Mouse (Mus musculus): ENCODE results near the gene Taldo1. TPM values are rescaled to one million over a fixed set of nuclear protein-coding genes. Genes with fewer than 3 reads are reported as not detected.

Gene Taldo1
- total RNA-seq (2021): 100 to 1,000 TPM; 103 TPM

- DNase-seq (ENCODE audit: low spot score in 2 of 2): peak; percentile 97
- intact Hi-C loops (cut with DNase I): no loop called here
Observed at GRCm38 (mm10) chr7:141391625-141392551, at the start of gene Taldo1. Taldo1 (plus strand) TSS chr7:141392199.

- intact Hi-C loops (cut with DNase I): no loop called here
- no peak for DNase-seq (ENCODE audit: low spot score in 2 of 2)
Observed at GRCm38 (mm10) chr7:141343230-141343629, 48.8 kb upstream of the Taldo1 start.

DNA sequence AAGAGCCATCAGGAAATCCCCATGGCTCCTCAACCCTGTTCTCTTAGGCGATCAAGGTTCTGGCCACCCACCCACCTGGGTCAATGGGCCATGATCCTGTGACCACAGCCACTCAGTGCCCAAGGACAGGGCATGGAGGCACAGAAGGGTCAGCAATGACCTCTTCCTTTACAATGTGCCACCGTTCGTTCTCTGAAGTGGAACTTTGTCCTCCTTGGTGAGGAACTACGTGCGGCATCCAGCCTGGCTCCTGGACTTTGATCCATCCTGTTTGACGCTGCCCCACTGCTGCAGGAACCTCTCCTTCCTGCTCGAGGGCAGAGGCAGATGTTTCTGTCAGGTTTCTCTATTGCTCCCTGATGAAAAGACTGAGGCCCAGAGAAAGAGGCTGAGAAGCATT is 48.3 kb upstream of the Taldo1 start:
- no peak for DNase-seq (ENCODE audit: low spot score in 2 of 2)
- intact Hi-C loops (cut with DNase I): no loop called here

DNA sequence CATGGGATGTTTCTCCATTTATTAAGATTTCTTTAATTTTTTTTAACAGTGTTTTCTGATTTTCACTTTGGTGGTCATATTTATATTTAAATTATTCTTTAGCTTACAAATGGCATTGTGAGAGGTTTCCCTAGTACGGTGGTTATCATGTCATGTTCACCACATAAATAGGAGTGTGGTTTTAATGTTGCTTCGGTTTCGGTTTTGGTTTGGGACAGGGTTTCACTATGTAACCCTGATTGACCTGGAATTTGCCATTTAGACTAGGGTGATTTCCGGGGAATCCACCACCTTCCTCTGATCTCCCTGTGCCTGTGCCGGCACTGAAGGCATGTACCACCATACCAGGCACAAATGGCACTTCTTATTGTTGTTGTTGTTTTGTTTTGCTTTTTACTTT is 47.2 kb upstream of the Taldo1 start:
- intact Hi-C loops (cut with DNase I): no loop called here
- DNase-seq (ENCODE audit: low spot score in 2 of 2): no peak

- no peak for DNase-seq (ENCODE audit: low spot score in 2 of 2)
Observed at GRCm38 (mm10) chr7:141351061-141351460, 40.9 kb upstream of the Taldo1 start.

DNA sequence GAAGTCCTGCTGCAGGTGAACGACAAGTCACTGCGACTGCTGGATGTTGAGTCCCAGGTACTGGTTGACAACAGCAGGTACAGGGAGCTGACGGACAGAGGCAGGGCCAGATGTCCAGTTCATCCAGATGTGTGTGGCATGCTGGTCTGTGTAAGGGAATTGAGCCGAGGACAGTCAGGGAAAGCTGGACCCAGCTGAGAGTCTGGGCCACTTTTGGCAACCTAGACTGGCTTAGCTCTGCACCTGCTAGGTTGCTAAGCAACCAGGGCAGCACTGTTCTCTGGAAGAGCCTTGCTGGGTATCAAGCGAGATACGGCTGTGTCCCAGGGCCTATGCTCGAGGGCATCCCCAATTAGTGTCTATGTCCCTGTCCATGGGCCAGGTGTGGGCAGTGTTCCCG is 36.9 kb upstream of the Taldo1 start:
- DNase-seq (ENCODE audit: low spot score in 2 of 2): peak in 1 of 2 experiments; percentile 33
- intact Hi-C loops (cut with DNase I): no loop called here

More at GRCm38 (mm10) chr7:141351061-141351460, 40.9 kb upstream of the Taldo1 start:
- intact Hi-C loops (cut with DNase I): no loop called here

- no peak for DNase-seq (ENCODE audit: low spot score in 2 of 2)
- intact Hi-C loops (cut with DNase I): no loop called here
Observed at GRCm38 (mm10) chr7:141355626-141356326, 36.2 kb upstream of the Taldo1 start.

DNA sequence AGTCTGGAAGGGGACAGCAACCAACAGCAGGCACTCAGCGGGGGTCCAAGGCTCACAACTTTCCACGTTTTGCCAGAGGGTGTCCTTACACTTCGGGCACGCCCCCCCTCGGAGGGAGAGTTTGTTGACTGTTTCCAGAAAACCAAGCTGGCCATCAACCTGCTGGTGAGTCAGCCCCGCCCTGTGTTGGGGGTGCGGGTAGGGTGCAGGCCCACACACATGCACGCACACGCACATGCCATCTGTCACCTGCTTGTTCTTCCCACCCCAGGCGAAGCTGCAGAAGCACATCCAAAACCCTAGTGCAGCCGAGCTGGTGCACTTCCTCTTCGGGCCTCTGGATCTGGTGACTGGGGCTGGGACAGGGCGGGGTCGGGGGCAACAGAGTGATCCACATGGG is 35.0 kb upstream of the Taldo1 start:
- DNase-seq (ENCODE audit: low spot score in 2 of 2): peak in 1 of 2 experiments; percentile 44
- intact Hi-C loops (cut with DNase I): no loop called here

GRCm38 (mm10) chr7:141361510-141361909 is 30.5 kb upstream of the Taldo1 start:
- intact Hi-C loops (cut with DNase I): loop anchor here (5.0 kb wide), 1 partner anchor 94 kb away; the partner anchor contains the start of gene Irf7
- no peak for DNase-seq (ENCODE audit: low spot score in 2 of 2)

GRCm38 (mm10) chr7:141363106-141363751 is 28.8 kb upstream of the Taldo1 start:
- peak; percentile 77 to 85 for DNase-seq (ENCODE audit: low spot score in 2 of 2)
- intact Hi-C loops (cut with DNase I): loop anchor here (2.0 to 5.0 kb wide), 2 partner anchors 96 to 134 kb away; partner anchors contain the start of genes Irf7 and Phrf1

DNA sequence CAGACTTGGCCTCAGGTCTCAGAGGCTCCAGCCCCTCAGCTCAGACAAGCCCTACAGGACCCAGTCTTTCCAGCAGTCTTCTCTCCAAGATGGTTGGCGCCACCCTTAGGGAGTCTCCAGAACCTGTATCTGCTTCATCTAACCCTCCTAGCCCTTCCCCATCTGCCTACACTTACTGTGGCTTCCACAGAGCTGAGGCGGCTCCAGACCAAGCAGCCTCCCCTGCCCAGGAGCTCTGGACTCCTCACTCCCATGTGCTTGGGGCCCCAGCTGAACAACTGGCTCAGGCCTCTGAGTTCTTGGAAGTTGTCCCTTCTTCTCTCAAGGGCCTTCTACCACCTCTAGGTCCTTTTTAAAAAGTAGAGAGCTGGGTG is 28.3 kb upstream of the Taldo1 start:
- DNase-seq (ENCODE audit: low spot score in 2 of 2): no peak
- intact Hi-C loops (cut with DNase I): loop anchor here (2.0 to 5.0 kb wide), 2 partner anchors 96 to 135 kb away; partner anchors contain the start of genes Irf7 and Phrf1

DNA sequence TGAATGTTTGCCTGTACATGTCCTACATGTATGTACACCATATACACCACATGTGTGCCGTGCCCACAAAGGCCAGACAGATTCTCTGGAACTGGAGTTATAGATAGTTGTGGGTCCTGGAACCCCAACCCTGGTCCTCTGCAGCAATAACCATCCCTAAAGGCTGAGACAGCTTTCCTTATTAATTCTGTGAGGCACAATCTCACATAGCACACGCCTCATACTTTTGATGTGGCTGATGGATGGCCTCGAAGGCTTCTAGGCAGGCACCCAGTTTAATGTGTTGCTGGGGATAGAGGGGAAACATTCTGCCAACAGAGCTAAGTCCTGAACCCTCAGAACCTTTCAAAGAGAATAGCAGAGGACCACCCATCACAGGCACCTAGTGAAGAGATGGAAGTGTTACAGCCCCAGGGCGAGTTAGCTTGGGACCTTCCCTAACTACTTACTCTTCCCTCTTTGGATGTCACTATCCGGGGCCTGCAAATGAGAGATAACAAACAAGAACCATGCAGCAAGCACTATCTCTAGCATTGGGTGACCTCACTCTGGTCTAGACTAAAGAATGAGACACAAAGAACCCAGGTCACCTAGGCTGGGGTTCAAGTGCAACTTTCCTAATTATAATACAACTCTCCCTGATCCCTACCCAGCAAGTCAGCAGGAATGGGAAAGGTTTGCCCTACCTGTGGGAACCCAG is 27.5 kb upstream of the Taldo1 start:
- intact Hi-C loops (cut with DNase I): loop anchor here (5.0 kb wide), 1 partner anchor 97 kb away; the partner anchor contains the start of gene Irf7
- DNase-seq (ENCODE audit: low spot score in 2 of 2): no peak

- DNase-seq (ENCODE audit: low spot score in 2 of 2): peak in 1 of 2 experiments; percentile 16
- intact Hi-C loops (cut with DNase I): no loop called here
Observed at GRCm38 (mm10) chr7:141365049-141365445, 27.0 kb upstream of the Taldo1 start.

DNA sequence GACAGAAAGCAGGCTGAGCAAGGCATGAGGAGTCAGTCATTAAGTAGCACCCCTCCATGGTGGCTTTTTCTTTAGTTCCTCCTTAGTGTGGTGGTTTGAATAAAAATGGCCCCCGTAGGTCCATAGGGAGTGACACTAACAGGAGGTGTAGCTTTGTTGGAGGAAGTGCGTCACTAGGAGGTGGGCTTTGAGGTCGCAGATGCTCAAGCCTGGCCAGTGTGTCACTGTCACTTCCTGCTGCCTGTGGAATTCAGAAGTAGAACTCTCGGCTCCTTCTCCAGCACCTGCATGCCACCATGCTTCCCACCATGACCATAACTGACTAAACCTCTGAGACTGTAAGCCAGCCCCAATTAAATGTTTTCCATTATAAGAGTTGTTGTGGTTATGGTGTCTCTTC is 24.6 kb upstream of the Taldo1 start:
- DNase-seq (ENCODE audit: low spot score in 2 of 2): no peak
- intact Hi-C loops (cut with DNase I): no loop called here

- intact Hi-C loops (cut with DNase I): no loop called here
- no peak for DNase-seq (ENCODE audit: low spot score in 2 of 2)
Observed at GRCm38 (mm10) chr7:141369918-141370317, 22.1 kb upstream of the Taldo1 start.

- intact Hi-C loops (cut with DNase I): no loop called here
- DNase-seq (ENCODE audit: low spot score in 2 of 2): no peak
Observed at GRCm38 (mm10) chr7:141371942-141372595, 19.9 kb upstream of the Taldo1 start.

DNA sequence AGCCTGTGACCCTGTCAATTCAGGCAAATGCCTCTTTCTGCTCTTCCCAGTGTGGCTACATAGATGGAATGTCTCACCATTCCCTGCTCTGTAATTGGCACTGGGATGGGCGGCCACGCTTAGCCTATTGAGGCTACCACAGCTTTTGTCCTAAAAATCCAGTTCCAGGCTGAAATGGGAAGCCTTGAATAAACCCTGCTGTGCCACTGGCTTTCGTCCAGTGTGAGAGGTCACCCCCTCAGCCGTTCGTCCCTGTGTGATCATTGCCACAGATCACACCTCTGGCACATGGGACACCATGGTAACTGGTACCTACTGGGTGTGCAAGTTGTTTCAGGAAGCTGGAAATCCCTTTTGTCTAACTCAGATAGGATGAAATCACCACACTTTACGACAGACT is 18.4 kb upstream of the Taldo1 start:
- no peak for DNase-seq (ENCODE audit: low spot score in 2 of 2)
- intact Hi-C loops (cut with DNase I): no loop called here

GRCm38 (mm10) chr7:141374399-141374798 is 17.6 kb upstream of the Taldo1 start:
- DNase-seq (ENCODE audit: low spot score in 2 of 2): no peak
- intact Hi-C loops (cut with DNase I): no loop called here

GRCm38 (mm10) chr7:141379584-141379983 is 12.4 kb upstream of the Taldo1 start:
- DNase-seq (ENCODE audit: low spot score in 2 of 2): no peak
- intact Hi-C loops (cut with DNase I): no loop called here

Measured in left cerebral cortex, postnatal 25 days (tissue).